Mouse (Mus musculus) erythroid progenitor cell, adult 5-6 weeks (primary cell): ENCODE data around the gene Cdc6. TPM values are rescaled to one million over a fixed set of nuclear protein-coding genes. Genes with fewer than 3 reads are reported as not detected.

Source experiments
- ATAC-seq: replicated peaks from 2 replicates; pipeline ENCODE4 v1.8.0; 2016; ENCODE audit warnings: moderate number of reproducible peaks, mild to moderate bottlenecking, moderate TSS enrichment, inconsistent platforms; ENCODE audit not compliant: poor library complexity, low FRiP score, severe bottlenecking
- total RNA-seq, 2 experiments: library from RNA; stranded (forward) in 1 of 2; stranded (reverse) in 1 of 2; fragments of 150-400 nt in 1 of 2; fragments of 186-747, 209-891 nt in 1 of 2; gene quantifications; 2 replicates each; pipeline versions ENCODE4 v1.2.3 to v1.2.4; 2015 to 2017; ENCODE audit warnings: low replicate concordance in 2 of 2

The Cdc6 gene
- 72.4 and 84.3 TPM in 2 replicates for total RNA-seq (2015; ENCODE audit: low replicate concordance)
- total RNA-seq (2017; ENCODE audit: low replicate concordance): 96.1 and 116 TPM in 2 replicates

DNA sequence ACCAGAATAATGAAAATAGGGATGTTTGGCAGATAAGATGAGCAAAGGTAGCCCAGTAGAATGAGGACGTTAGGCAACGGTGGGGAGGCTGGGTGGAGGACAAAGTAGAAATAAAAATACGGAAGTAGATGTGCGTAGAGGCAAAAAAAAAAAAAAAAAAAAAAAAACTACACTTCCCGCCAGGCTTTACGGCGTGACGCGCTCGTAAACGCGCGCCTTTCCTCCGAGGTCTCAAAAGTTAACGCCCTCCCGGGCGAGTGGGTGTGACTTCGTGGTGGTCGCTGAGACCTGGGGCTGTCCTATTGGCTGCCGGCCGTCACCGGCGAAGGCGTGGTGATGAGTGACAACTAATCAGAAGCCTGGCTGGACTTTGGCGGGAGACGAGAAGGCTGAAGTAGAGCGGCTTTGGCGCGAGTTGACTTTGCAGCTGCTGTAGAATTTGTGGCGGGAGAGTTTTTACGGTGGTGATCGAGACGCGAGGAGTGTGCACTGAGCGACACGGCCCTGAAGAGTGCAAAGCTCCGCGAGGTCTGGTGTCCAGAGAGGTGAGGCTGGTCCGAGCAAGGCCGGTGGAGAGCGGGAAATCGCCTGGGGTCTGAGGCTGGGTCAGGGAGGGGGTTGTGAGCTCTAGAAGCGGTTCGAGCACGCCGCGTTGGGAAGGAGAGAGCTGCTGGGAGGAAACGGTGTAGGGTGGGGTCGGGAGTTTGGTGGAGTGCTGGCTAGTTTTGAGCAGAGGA lies at the start of gene Cdc6:
Gene Cdc6, plus strand, starts transcription at position 365 of the 737 bp plus-strand sequence.
- ATAC-seq: peak; percentile 80

DNA sequence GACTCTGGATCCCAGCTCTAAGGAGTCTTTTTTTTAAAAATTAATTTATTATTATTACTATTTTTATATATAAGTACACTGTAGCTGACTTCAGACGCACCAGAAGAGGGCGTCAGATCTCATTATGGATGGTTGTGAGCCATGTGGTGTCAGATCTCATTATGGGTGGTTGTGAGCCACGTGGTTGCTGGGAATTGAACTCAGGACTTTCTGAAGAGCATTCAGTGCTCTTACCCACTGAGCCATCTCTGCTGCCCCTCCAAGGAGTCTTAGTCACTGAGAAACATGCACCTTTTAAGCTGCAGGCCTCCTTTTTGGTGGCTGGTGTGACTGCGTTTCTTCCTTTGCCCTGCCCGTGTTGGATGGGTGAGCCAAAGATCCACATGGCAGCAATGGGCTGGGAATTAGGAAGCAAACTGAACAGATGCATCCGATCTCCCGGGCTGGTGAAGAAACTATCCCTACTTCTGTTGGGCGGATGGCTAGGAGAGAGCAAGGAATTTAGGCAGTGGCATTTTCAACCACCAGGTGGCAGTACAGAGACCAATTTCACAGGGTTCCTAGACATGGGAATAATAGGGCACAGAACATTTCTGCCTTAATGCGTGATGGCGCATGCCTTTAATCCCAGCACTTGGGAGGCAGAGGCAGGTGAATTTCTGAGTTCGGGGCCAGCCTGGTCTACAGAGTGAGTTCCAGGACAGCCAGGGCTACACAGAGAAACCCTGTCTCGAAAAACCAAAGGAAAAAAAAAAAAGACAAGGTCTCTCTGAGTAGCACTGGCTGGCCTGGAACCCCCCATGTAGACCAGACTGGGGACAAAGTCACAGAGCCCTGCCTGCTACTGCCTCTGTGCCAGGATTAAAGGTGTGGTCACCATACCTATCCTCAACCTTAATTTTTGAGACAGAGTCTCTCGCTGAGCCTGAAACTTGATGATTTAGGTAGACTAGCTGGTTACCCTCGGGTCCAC lies 48.6 kb upstream of the Cdc6 start:
- ATAC-seq: peak; percentile 68

DNA sequence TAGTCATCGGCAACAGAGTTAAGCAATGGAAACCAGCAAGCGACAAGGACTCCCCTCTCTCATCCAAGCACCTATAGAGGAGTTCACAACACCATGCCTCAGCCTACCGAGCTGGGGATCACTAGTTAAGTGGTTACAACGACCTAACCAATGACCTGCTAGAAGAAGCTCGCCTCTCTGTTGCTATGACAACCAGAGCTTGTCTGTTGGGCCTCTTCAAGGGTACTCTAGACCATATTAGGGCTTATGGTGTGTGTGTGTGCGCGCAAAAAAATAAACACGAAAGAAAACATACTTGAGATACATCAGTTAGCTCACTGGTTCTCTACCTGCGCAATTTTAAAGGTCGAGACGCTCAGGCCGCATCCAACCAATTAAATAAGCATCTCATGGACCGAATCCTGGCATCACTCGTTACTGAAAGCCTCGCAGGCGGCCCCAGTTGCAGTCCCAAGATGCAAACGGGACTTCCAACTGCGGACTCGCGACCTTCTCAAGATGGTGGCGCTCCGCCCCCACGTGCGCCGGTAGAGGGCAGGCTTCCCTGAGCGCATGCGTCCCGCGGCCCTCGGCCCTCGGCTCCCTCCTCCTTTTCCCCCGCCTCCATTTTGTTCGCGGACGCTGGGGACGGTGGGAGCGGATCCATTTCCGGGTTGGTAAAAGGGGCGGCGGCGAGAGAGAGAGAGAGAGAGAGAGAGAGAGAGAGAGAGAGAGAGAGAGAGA lies 44.4 kb upstream of the Cdc6 start, which contains the start of gene Wipf2:
Gene Wipf2, plus strand, starts transcription at position 611 of the 723 bp plus-strand sequence.
- ATAC-seq: peak; percentile 94

GRCm38 (mm10) chr11:98863751-98864429 lies 43.7 kb upstream of the Cdc6 start:
- peak; percentile 27 for ATAC-seq

- no peak for ATAC-seq
Measured at GRCm38 (mm10) chr11:98867293-98867692, 40.3 kb upstream of the Cdc6 start.

DNA sequence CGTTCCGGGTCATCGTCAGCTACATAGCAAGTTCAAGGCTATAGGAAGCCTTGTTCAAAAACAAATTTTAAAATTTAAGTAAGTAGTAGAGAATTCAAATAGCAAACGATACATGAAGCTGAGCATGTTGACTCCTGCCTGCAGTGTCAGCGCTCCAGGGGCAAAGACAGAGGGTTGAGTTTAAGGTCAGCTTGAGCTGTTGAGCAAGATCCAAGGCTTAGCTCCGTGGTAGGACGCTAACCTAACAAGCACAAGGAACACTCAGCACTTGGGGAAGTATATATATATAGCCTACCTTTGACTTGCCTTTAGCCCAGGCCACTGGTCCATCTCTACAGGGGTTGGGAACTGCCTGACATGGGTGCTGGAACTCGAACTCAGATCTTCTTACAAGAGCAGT lies 37.7 kb upstream of the Cdc6 start:
- no peak for ATAC-seq

DNA sequence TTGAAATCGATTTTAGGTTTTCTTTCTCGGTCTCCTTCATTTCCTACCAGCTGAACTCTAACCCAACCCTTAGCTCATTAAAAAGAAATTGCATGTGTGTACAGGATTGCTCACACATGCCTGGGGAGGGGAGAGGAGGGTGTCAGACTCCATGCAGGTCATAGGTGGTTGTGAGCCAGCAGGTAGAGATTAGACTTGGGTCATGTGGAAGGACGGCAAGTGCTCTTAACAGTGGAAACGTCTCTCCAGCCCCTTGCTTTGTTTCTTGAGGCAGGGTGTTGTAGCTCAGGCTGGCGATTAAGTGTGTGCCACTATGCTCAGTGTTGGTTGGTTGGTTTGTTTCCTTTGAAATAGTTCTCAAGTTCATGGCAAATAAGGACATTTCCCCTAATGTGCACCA lies 36.8 kb upstream of the Cdc6 start:
- ATAC-seq: no peak

DNA sequence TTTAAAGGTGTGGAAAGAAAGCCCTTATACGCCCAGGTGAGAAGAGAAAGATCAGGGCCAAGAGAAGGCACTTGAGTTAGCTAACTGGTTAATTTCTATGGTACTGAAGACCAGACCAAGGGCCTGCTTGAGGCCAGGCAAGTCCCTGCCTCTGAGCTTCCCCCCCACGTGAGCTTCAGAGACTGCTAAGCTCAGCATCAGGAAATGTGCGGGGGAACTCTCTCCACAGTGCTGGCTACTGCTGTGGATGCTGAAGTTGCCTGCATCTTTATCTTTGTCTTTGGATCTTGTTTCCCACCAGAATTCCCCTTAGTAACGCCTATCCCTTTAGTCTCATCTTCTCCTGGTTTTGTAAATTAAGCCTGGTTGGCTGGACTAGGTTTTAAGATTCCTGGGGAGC lies 36.2 kb upstream of the Cdc6 start:
- ATAC-seq: no peak

GRCm38 (mm10) chr11:98872040-98872439 lies 35.6 kb upstream of the Cdc6 start:
- no peak for ATAC-seq

DNA sequence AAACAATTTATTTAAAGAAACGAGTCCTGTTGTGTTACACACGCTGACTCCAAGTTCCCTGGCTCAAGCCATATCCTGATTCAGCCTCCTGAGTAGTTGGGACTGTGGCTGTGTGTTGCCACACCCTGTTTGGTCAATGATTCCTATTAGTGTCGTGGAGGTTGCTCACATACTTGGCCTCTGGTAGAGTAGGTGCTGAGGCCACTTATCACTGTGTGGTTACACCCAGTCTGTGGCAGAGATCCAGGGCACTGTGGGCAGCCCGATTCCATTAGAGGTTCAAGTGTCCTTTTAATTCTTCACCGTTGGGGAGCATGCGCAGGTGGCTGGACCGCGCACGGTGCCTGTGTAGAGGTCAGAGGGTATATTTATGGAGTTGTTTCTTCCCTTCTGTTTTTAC lies 33.7 kb upstream of the Cdc6 start:
- peak; percentile 98 for ATAC-seq

- ATAC-seq: no peak
Measured at GRCm38 (mm10) chr11:98877001-98877400, 30.6 kb upstream of the Cdc6 start.

DNA sequence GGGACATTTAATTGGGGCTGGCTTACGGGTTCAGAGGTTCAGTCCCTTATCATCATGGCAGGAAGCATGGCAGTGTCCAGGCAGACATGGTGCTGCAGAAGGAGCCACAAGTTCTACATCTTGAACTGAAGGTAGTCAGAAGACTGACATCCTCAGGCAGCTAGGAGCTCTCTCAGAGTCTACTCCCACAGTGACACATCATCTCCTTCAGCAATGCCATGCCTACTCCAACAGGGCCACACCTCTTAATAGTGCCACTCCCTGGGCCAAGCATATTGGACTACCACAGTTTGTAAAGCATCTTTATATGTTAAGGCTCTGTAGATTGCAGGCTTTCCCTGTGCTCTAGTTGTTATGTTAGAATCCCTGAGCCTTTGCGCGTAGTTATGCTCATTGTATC lies 19.9 kb upstream of the Cdc6 start:
- peak; percentile 91 for ATAC-seq

DNA sequence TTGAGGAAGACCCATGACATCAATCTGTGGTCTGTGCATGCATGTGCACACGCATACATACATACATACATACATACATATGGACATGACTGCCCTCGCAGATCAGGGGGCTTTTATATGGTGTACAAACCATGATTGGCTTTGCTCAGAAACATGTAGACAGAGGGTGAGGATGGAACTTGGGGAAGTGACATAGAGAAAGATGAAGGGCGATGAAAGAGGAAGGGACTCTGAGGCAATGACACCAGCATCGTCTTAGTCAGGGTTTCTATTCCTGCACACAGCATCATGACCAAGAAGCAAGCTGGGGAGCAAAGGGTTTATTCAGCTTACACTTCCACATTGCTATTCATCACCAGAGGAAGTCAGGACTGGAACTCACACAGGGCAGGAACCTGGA lies 18.5 kb upstream of the Cdc6 start:
- no peak for ATAC-seq

DNA sequence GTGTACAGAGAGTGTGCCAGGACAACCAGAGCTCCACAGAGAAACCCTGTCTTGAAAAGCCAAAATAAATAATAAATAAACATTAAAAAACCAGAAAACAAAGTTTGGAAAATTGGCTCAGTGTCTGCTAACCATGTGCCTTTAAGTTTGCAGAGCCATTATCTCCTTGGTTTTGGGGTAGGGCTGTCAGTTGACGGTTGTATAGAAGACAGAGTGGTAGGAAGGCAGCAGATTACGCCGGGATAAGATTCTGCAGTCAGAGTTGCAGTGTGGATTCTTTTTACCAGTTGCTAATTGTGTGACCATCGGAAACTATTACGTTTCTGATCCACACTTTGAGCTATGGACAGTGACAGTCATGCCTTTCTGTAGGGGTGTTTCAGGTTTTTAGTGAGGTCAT lies 17.6 kb upstream of the Cdc6 start:
- no peak for ATAC-seq

DNA sequence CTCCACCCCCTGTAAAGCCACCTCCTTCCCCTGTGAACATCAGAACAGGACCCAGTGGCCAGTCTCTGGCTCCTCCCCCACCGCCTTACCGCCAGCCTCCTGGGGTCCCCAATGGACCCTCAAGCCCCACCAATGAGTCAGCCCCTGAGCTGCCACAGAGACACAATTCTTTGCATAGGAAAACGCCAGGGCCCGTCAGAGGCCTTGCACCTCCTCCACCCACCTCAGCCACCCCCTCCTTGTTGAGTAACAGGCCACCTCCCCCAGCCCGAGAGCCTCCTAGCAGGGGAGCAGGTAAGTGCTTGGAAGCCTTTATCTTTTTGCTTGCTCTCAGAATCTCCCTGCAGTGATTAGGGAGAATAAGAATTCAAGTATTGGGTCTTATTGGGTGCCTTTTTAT lies 15.2 kb upstream of the Cdc6 start:
- ATAC-seq: no peak

DNA sequence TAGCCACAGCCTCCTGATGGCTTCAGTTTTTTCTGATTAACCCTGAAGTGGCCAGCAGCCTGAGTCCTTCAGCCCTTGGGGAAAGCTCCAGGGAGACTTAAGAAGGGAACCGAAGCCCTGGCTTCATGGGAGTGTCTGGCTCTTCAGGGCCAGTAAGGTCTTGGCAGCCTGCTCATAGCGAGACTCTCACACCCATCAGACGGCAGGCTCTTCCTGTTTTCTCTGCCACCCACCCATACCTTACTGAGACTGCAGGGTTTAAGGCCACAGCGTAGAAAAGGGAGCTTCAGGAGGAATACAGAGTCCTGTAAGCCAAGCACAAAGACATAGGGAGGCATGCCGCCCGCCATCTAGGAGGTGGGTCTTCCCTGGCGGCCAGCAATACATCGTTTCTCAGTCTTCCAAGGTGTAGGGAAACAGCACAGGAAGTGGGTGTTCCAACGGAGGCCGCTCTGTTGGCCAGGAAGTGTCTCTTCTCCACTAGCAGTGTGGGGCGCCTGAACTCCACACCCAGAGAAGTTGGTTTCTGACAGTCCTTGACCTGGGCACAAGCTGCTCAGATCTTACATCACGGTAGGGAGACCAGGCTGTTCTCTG lies 7.0 kb upstream of the Cdc6 start:
- ATAC-seq: no peak

GRCm38 (mm10) chr11:98902621-98903245 lies 4.9 kb upstream of the Cdc6 start:
- ATAC-seq: no peak

DNA sequence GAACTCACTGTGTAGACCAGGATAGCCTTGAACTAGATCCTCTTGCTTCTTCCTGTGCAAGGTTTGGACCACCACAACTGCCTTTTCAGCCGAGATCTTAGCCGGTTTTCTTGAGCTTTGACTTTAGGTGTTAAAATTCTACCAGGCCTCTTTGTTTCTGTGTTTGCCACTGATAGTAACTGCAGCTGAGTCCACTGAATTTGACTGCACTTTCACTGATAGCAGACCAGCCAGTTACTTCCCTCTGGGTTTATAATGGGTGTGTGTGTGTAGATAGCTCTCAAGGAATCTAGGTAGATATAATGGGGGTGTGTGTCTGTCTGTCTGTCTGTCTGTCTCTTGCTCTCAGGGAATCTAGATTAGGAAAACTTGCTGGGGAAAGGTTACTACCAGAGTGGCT lies 3.0 kb upstream of the Cdc6 start:
- ATAC-seq: peak; percentile 53

DNA sequence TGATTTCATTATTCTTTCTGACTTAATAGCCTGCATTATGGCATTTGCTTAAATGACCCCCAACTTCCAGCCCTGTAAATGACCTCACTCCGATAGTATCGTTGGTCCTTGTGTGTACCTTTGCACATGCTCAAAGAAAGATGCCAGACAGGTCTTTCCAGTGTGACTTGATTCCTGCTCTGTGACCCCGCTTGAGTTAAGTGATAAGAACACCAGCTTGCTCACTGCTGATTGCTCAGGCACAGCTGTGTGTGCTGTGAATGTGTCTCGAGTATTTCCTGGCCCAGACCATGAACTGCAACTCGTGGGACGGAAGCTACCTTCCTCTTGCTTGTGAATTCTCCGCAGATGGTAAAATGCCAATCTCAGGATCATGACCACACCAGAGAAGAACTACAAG lies 2.6 kb upstream of the Cdc6 start:
- 0 out of 2 replicates have a peak, but pooled peaks have one; percentile 8 for ATAC-seq
